Mouse (Mus musculus) heart, adult 2 months (tissue): ENCODE measurements around the gene Trpm8.

ENCODE experiments used
- CTCF ChIP-seq: fragments of 200-600 bp; IDR thresholded peaks from 2 replicates; pipeline ENCODE4 v1.8.1; 2022; ENCODE audit warnings: antibody characterized with exemption, mild to moderate bottlenecking, moderate library complexity
- EP300 ChIP-seq: fragments of 200-500 bp; IDR thresholded peaks from 2 replicates; pipeline ENCODE4 v1.6.1; 2011; ENCODE audit warnings: low read depth, low read length, control low read depth; ENCODE audit not compliant: insufficient read depth
- POLR2A ChIP-seq: fragments of 200-500 bp; IDR thresholded peaks from 2 replicates; pipeline ENCODE4 v1.6.1; 2011; ENCODE audit warnings: mild to moderate bottlenecking, low read depth, low read length, control low read depth; ENCODE audit not compliant: insufficient read depth

DNA sequence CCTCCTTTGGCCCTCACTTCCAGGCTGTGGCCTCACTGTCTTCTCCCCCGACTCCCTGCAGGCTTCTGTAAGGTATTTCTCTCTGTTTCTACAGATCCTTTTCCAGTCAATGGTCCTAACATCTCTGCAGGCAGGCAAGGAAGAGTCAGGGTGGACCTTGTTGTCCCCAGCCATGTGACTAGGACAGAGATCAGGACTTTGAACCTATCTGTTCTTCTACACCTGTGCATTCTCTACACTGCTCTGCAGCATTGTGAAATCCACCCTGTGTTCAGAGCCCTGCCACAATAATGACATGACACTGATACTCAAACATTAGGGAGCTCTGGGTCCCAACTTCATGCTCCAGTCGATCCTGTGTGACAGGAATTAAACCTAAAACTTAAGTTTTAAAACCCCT is 141.5 kb downstream of the Trpm8 start:
- TF ChIP-seq POLR2A (no peak), CTCF (no peak), EP300 (no peak)
